Mouse (Mus musculus) olfactory bulb, adult 2 months (tissue): ENCODE measurements around the gene Sox15.

Experiments
- CTCF ChIP-seq: fragments of 200-500 bp; IDR thresholded peaks from 2 replicates; pipeline ENCODE4 v1.5.1; 2012; ENCODE audit warnings: low read depth, mild to moderate bottlenecking, low read length, moderate library complexity; ENCODE audit not compliant: insufficient read depth
- POLR2A ChIP-seq: fragments of 200-500 bp; IDR thresholded peaks from 2 replicates; pipeline ENCODE4 v1.6.1; 2012; ENCODE audit warnings: mild to moderate bottlenecking, low read depth, low read length, moderate library complexity; ENCODE audit not compliant: insufficient read depth

- TF ChIP-seq CTCF (no peak), POLR2A (no peak)
Observed at GRCm38 (mm10) chr11:69665457-69665960, 10.4 kb downstream of the Sox15 start.
